Mouse (Mus musculus): ENCODE measurements around the gene Insl6.

The Insl6 gene

DNA sequence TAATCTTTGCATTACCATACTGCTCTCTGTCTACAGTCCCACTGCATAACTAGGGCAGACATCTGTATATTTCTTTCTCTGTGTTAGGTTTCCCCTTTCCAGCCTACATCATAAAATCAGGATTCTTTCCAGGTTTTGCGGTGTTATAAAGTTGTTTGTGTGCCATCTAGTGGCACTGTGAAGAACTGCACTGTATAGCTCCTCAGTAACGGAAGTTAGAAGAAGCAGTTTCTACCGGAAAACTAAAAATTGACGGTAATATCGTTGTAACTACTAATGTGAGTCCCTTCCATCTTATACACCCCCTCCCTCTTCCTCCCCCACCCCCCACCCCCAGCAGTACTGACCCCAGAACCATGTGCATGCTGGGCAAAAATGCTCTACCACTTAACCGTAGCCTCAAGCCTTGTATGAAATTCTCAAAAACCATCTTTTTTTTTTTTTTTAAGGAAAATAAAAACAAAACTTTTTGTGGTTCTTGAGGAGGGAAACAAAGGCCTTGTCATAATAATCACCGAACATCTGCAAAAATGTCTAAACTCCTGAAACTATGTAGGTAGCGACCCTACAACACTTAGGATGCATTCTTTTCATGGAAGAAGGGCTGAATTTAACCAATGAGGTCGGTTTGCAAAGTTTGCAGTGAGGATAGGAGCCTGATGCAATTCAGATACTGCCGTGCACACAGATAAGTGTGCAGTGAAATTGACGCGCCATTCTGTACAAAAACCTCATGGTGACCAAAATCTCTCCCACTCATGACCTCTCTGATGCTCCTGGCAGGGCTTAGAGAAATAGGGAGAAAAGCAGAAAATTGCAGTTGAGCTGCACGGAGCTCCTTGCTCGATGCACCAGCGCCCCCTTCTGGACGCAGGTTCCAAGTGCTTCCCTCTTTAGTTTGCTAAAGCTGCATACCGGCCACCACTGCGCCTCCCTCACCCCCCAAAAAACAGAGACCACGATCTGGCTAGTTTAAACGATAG is 30.0 kb upstream of the Insl6 start:
- peak; percentile 94 for DNase-seq

DNA sequence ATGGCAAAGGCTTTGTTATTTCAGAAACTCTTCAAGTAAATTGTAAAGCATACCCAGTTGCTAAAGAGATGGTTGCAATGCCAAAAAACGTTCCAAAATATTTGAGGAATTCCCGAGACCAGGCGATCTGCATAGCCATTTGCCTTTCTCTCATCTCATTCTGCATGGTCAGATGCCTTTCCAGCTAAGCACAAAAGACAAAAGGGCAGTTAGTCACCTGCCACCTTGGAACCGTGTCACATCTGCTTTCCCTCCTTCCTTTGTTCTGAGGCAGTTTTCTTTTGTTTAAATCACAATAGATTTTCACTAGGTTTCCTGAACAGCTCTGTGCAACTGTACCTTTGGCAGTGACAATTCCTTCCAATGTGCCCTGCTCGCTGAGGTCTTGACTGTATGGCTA is 25.8 kb upstream of the Insl6 start:
- no peak for DNase-seq

DNA sequence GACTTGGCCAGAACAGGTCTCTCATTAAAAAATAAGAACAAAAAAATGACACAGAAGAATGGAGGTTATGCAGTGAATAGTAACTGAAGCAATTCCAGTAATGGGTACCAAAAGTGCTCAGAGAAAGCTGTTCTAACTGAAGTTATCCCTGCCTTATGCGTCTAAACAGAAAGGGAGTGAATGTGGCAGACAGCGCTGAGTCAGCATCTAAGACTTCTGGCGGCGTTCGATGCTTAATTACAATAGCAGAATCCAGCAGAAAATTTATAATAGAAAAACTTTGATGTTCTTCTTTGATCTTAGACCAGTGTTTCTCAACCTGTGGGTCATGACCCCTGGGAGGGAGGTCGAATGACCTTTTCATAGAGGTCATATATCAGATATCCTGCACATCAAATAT is 20.5 kb upstream of the Insl6 start:
- no peak for DNase-seq

DNA sequence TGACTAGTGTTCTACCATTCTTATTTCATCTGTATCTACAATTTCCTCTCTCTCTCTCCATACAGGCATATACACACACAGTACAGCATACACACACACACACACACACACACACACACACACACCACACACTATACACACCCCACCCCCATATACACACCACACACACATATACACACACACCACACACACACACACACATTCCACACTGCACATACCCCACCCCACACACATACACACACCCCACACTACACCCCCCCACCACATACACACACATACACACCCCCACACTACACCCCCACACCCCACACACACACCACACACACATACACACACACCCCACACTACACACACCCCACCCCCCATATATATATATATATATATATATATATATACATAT is 19.7 kb upstream of the Insl6 start:
- DNase-seq = no peak

DNA sequence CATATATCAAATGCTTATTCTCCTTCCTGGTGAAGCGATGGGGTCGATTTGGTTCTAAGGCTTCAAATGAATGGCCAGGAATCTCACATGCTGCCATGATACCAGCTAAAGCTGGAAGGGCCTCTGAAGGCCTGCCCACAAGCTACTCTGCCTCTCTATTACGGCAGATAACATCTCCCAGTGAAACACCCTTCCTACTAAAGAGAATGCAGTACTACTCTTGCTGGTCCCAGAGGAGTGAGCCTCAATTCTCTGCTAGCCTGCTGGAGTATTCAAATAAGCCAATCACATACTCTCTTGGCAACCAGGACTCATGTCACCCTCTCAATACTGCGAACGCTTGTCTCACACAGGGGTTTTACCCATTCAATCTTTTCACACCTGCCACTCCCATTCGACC is 17.1 kb upstream of the Insl6 start:
- DNase-seq = no peak

DNA sequence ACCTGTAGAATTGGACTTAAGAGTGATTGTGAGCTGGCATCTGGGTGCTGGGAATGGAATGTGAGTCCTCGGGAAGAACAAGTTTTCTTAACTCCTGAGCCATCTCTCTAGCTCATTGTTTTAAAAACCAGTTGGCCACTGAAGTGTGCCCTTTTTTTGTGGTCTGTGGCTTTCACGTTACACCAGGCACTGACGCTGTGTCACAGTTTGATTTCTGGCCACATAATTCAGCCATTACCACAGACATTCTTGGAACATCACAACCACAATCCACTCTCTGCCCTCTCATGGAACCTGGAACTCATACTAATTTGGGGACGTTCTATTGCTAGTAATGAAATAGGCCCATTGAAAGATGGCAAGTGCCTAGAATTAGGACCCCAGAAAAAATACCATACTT is 15.9 kb upstream of the Insl6 start:
- no peak for DNase-seq

DNA sequence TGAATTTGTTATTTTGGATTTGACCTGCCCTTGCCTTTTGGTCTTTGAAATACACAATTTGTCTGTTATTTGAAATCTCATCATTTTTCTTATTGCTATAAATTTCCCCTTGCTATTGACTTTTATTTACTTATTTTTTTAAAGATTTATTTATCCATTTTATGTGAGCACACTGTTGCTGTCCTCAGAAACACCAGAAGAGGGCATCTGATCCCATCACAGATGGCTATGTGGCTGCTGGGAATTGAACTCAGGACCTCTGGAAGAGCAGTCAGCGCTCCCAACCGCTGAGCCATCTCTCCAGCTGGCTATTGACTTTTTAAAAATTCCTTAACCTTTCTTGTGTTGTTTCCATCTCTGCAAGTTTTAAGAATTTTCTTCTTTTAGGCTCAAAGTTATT is 11.5 kb upstream of the Insl6 start:
- no peak for DNase-seq

DNA sequence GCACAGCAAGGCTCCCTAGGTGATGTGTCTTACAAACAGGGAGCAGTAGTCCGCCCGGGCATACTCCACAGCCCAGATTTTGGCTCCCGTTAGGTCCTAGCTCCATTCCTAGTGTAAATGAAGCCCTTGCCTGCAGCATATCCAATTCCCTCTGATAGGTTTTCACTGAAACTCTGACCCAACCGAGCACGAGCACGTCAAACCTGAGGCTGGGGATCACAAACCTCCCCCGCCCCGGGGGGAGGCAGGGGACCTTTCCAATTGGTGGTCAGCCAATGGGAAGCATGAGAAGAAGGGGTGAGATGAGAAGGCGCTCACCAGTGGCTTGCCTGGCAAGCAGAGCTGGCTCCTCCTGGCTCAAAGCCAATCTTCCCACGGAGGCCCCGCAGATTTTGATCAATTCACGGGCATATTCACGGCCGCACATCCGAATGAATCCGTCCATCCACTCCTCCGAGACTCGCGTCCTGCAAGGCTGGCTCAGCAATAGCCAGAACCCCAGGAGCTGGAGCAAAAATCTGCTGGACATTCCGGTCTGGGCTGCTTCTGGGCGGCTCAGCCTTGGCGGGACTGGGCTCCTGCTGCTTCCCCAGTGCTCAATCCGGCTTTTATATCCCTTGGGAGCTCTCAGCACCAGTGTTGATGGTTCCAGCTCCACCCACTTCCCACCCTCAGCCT is 9.1 kb upstream of the Insl6 start, which contains the start of gene Rln1:
Gene Rln1, minus strand, starts transcription at position 603 of the 678 bp plus-strand sequence.
- no peak for DNase-seq

DNA sequence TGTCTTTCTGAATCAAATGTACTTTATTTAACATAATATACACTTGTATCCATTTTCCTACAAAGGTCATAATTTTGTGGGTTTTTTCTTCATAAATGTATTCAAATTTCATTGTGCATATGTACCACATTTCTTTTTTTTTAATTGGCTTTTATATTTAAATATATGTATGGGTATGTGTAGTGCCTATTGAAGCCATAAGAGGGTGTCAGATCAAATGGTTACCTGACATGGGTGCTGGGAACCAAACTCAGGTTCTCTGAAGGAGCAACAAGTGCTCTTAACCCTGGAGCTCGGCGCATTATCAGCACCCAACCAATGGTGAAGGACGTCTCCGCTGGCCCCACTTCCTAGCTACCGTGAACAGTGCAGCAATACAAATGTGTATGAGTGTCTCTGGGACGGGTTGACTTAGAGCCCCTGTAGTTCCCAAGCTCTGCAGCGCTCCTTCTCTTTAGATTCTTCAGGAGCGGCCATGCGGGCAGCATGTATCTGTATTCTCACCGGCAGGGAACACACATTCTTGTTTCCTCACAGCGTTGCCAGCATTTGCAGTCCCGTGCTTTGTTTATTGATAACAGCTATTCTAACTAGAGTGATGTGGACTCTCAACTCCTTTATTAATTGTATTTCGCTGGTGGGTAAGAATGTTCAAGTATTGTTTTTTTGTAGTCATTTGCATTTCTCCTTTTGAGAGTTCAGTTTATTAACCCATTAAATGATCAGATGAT is 1.8 kb upstream of the Insl6 start:
- DNase-seq = no peak

DNA sequence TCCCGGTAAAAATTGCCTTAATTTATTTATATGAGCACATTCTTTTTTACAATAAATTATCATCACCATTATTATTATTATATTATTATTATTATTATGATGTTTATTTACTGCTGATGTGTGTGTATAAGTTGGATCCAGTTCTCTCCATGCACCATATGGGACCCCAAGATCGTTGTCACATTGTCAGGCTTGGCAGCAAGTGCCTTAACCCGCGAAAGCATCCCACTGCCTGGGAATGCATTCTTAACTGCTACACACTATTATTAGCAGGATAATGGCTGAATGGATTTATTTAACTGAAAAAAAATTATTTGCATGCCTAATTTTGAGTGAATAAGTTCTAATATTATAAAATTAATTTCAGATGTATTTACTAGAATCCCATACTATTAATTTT is 1.2 kb upstream of the Insl6 start:
- no peak for DNase-seq

DNA sequence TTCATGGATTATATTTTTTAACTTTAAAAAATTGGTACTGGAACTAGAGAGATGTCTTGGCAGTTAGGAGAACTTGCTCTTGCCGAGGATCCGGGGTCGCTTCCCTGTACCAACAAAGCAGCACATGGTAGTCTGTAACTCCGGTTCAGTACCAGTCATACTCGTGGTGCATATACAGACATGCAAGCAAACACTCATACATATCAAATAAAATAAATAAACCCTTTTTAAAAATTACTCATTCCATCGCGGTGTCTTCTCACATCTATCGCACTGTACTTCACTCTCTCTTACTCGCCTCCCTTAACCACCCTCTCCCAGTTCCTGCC is 660 bp upstream of the Insl6 start:
- no peak for DNase-seq

DNA sequence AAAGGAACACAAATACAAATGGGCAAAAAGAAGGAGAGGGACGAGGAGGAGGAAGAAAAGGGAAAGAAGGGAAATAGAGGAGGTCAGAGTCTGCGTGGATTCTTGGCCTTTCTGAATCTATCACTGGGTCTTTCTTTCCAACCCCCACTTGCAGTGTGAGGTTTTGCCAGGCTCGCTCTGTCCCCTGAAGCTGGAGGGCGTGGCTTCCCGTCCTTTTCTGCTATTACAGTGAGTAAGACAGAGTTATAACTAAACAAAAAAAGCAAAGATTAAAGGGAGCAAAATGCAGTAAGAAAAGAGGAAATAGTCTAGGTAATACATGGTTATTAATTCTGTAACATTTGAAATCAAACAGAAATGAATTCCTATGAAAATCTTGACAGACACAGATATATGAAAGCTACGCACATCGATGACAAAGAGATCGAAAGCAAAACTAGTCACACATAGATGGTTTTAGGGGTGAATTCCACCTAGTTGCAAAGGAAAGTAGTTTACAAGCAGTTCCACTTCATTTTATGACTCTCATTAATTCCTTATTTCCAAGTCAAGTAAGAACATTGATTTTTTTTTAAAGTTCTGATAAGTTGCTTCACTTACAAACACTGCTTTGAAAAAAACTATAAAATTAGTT is 1.6 kb downstream of the Insl6 start:
- DNase-seq = no peak

DNA sequence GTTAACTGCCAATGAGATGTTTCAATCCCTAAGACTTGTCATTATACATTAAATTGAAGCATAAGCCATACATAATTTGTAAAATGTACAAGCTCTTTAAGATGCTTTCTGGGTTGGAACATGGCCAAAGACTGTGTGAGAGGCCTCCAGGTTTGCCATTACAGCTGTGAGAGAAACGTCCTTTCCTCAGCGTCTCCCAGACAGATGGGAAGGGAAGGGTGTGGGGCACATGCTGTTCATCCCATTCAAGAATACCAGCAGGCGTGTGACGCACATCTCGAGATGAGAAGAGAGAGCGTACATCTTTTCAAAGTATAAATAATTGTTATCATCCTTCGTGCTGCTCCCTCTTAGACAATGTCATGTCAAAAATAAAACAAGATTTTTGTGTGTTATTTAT is 12.5 kb downstream of the Insl6 start:
- DNase-seq = no peak

DNA sequence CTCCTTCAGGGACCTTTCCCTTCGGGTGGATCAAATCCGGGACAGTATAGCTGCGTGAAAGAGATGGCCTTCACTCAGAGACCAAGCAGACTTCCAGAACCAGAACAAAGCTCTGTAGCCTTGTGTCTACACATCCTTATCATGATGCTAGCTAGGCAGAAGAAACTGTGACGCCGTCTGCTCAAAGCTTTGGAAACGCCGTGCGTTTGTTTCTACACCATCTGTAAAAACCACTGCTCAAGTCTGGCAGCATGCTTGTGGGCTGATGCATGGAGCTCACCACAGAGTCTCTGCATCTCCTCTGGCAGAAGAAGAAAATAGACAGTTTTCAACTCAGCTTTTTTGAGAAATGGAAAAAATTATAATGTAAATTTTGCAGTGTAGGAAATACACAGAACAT is 13.4 kb downstream of the Insl6 start:
- DNase-seq = no peak

DNA sequence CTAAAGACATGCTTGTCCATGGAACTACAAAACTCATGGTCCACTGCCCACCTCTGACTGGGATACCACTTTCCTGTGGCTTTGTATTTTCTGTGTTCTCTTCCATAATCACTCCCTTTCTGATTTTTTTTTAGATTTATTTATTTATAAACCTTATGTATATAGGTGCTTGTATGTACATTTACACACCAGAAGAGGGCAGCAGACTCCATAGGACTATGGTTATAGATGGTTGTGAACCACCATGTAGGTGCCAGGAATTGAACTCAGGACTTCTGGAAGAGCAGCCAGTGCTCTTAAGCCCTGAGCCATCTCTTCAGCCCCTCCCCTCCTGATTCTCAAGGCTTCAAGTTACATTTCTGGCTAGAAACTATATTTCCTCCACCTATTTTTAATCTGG is 16.3 kb downstream of the Insl6 start:
- no peak for DNase-seq

DNA sequence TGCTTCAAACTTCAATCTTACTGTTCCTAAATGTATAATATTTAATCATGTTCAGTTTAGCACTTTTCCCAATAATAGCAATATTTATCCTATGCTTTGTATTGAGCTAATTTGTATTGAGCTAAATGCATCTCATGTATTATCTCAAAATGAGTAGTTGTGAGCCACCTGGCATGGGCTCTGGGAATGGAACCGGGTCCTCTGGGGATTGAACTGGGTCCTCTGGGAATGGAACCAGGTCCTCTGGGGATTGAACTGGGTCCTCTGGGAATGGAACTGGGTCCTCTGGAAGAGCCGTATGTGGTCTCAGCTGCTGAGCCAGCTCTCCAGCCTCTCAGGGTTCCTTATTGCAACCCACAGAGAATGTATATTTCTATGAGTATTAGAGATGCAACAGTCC is 23.0 kb downstream of the Insl6 start:
- no peak for DNase-seq

DNA sequence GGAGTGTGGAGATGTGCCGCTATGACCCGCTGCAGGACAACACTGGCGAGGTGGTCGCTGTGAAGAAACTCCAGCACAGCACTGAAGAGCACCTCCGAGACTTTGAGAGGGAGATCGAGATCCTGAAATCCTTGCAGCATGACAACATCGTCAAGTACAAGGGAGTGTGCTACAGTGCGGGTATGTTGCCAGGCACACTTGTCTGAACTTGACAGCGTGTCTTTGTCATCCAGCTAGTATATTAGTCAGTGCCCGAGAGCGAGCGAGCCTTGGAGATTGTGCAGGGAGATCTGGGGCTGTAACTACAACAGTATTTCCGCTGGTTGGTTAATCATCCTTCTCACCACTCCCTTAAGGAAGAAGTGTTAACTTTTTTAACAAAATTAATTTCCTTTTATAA is 24.2 kb downstream of the Insl6 start:
- DNase-seq = no peak

DNA sequence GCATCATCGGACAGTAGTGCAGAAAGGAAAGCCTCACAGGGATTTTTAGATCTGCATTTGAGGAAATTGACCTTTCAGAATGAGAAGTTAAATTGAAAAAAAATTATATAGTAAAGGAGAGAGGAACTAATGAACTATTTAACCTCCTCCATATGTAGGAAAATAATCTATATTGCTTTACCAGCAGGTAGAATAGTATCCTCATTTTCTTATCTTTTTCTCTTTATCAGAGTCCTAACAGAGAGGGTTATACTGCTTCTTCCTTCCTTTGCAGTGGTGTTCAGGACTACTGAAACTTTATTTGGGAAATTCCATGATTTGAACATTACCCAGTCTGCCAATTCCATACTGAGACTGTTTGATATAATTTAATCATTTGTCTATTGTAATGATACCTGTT is 27.8 kb downstream of the Insl6 start:
- no peak for DNase-seq

DNA sequence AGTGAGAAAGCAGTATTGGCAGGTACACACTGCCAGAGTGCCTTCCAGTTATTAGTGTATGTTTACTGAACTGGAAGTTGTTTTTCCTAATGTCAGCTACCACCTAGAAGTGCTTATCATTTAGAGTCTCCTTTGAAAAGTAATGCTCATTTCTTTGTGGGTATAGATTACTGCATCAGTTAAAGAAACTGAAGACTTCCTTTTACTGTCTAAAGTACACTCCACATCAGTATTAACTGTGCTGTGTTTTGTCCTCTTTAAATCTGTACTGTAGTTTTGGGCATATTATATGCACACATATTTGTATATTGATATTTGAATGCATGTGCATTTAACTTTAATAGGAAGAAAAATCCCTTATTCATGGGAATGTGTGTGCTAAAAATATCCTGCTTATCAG is 29.0 kb downstream of the Insl6 start:
- DNase-seq = no peak

DNA sequence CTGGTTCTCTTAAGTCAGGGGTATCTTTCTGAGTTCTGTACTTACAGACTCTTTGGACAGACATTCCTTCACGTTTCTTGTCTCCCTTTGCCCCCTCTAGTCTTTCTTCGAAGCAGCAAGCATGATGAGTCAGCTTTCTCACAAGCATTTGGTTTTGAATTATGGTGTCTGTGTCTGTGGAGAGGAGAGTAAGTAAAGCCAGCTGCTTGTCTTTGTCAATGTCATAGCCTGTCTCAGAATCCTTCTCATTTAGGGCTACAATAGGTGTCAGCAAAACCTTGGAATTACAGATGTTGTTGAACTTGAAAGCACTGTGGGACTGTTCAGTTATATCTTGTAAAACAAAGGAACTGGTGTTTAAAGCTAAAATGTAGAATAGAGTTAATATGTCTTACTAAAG is 30.4 kb downstream of the Insl6 start:
- DNase-seq = no peak

DNA sequence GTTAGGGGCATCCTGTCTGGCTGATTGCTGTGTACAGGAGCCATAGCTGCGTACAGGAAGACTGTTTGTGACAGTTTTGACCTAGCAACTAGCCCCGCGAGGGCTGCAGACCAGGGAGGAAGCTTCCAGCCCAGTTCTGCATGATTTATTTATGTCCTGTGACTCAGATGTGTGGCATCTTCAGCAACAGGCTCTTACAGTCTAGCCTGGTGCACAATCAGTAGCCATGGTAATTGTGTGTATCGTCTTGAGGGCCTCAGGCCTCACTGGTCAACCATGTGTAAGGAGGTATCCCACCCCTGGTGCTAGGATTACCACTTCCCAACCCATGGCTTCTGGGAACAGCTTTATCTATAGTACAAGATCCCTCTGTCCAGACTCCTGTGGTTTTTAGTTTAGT is 32.6 kb downstream of the Insl6 start:
- no peak for DNase-seq

DNA sequence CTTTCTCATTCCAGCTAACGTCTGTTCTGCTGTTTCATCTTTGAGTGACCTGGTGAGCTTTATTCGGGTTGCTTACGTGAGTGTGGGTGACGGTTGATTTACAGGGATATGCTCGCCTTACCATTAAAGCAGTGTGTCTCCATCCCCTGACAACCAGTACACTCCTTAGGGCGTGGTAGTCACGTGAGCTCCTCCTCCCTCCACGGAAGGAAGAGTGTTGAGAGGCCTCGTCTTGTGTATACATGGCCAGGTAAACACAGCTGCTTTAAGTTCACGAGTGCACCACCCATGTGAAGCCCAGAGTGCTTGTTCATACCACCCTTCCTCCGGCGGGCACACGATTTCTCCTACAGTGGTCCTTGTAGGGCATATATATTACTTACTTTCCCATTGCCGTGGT is 33.6 kb downstream of the Insl6 start:
- DNase-seq = no peak

DNA sequence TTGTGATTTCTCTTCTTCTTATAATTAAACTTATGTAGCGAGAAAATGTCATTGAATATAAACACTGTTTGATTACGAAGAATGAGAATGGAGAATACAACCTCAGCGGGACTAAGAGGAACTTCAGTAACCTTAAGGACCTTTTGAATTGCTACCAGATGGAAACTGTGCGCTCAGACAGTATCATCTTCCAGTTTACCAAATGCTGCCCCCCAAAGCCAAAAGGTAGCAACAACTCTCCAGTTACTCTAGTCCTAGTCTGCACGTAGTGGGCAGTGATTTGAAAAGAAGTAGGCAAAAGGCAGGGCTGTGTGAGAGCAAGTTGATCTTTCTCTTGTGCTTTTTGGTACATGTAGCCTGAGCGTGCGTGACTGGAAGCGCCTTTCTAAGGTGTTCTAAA is 37.3 kb downstream of the Insl6 start:
- no peak for DNase-seq

All from thymus, postnatal 14 days (tissue).